Mouse (Mus musculus) heart, embryonic 12.5 days (tissue): ENCODE measurements at regions not wholly inside any gene's neighbourhood (a gene's known extent, or its start where the extent isn't known, plus 50 kb on each side); places are given as distances from the start of the nearest gene placed in this dataset.

ENCODE experiments used
- ATAC-seq: fragments of 200-750 bp; cut with Nextera tagmentation; 2 replicates; pipeline ENCODE4 v1.8.0; 2017; ENCODE audit warnings: moderate TSS enrichment, moderate library complexity; ENCODE audit not compliant: insufficient number of reproducible peaks, low FRiP score
- H3K27ac ChIP-seq: fragments of 300-500 bp; sonication (generic); 2 replicates; pipeline ENCODE4 v1.5.1; 2016; ENCODE audit warnings: mild to moderate bottlenecking, moderate library complexity; ENCODE audit not compliant: poor library complexity, severe bottlenecking
- H3K27me3 ChIP-seq: fragments of 300-500 bp; sonication (generic); replicated peaks from 2 replicates; pipeline ENCODE4 v1.6.1; 2016; ENCODE audit warnings: mild to moderate bottlenecking, moderate library complexity
- H3K36me3 ChIP-seq: fragments of 300-500 bp; sonication (generic); 2 replicates; pipeline ENCODE4 v1.6.1; 2016; ENCODE audit warnings: mild to moderate bottlenecking, moderate library complexity
- H3K4me1 ChIP-seq: fragments of 300-500 bp; sonication (generic); replicated peaks from 2 replicates; pipeline ENCODE4 v1.6.1; 2016; ENCODE audit warnings: mild to moderate bottlenecking
- H3K4me2 ChIP-seq: fragments of 300-500 bp; sonication (generic); 2 replicates; pipeline ENCODE4 v1.6.1; 2016; ENCODE audit warnings: mild to moderate bottlenecking, moderate library complexity
- H3K4me3 ChIP-seq: fragments of 300-500 bp; sonication (generic); 2 replicates; pipeline ENCODE4 v1.5.1; 2016; ENCODE audit warnings: mild to moderate bottlenecking
- H3K9ac ChIP-seq: fragments of 300-500 bp; sonication (generic); 2 replicates; pipeline ENCODE4 v1.6.1; 2016; ENCODE audit warnings: mild to moderate bottlenecking, moderate library complexity
- H3K9me3 ChIP-seq: fragments of 300-500 bp; sonication (generic); replicated peaks from 2 replicates; pipeline ENCODE4 v1.6.1; 2016; ENCODE audit warnings: mild to moderate bottlenecking, moderate library complexity
- WGBS: fragments of 180-500 bp; shearing (Covaris S2); methylation state at CpG from one replicate; pipeline ENCODE4 v1.1.7; 2016; 5-methylcytosine and 5-hydroxymethylcytosine counted together

- Histone ChIP-seq H3K9me3 (no peaks in the 10 kb centered on the region), H3K4me3 (no peak overlapping the region), H3K9ac (no peak overlapping the region), H3K27ac (no peak overlapping the region), H3K4me2 (no peak overlapping the region), H3K27me3 (no peaks in the 10 kb centered on the region), H3K36me3 (no peaks in the 10 kb centered on the region), H3K4me1 (no peaks in the 10 kb centered on the region)
- WGBS, result 53% methylated on average over 7 of the region's 7 CpGs
- no peak for ATAC-seq
Measured at GRCm38 (mm10) chr13:82129777-82130735, 347.2 kb downstream of the Cetn3 start.
